Mouse (Mus musculus): ENCODE data around the gene Snx18. TPM values are rescaled to one million over a fixed set of nuclear protein-coding genes. Genes with fewer than 3 reads are reported as not detected.

The Snx18 gene
- polyA plus RNA-seq (2012; fragmentation: generic; extraction: Trizol), result 28.6 TPM
- long read RNA-seq, experiment 1, full-length matches to known transcripts, result 10 of 18 reads
- long read RNA-seq, experiment 1, partial matches to known transcripts, result 0 of 18 reads
- long read RNA-seq, experiment 1, other reads (novel, unspliced or antisense), result 8 of 18 reads
- long read RNA-seq, experiment 2, full-length matches to known transcripts, result 513 of 536 reads
- long read RNA-seq, experiment 2, partial matches to known transcripts, result 0 of 536 reads
- long read RNA-seq, experiment 2, other reads (novel, unspliced or antisense), result 23 of 536 reads

DNA sequence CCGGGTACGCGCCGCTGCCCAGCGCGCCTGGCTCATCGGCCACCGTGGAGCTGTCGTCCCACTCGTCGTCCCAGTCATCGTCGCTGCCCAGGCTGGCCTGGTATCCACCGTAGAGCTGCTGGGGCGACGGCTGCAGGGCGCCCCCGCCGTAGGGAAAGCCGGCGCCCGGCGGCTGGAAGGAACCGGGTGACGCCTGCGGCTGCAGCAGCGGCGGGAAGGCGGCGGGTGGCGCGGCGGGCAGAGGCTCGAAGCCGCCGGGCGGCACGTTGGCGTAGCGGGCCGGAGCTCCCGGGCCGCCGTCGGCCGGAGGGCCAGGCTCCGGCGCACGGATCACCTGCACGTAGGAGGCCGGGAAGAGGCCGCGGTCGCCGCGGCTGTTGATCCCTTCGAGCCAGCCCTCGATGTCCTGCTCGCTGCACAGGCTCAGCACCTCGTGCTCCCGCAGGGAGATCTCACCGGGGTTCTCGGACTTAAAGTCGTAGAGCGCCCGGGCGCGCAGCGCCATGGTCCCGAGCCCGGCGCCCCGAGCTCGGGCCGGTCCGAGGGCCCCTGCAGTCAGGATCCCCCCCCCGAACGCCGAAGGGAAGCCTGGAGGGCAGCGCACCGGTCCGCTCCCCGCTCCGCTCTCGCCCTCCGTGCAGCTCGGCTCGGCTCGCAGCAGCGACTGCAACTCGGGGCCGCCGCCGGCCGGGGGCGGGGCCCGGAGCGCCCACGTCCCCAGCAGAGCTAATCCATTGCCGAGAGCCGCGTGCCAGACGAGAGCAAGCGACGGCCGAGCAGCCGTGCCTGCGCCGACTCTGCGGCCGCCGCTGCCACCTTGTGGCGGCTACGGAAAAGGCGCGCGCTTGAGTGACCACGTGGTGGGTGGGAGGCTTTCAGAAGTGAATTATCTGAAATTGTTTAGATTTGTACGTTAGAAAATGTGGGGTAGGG is at the start of gene Snx18:
TSS of gene Snx18 (minus strand) at position 674 of the 933 bp plus-strand sequence.
- TF ChIP-seq CTCF (IDR thresholded peaks at IDR 0.05; ENCODE audit: control insufficient read depth, insufficient read depth, insufficient read length), result peak; percentile 98
- no peak for TF ChIP-seq MYOG (IDR thresholded peaks at IDR 0.05; ENCODE audit: control insufficient read depth, extremely low read depth, insufficient read length)
- peak; percentile 88 for TF ChIP-seq USF1 (IDR thresholded peaks at IDR 0.05; ENCODE audit: low read depth)
- TF ChIP-seq MAX (IDR thresholded peaks at IDR 0.05), result peak; percentile 95
- Histone ChIP-seq H3K36me3 (ENCODE audit: control insufficient read depth, insufficient read depth) (peaks cover under 1% of the 10 kb centered on the region), H3K4me3 (ENCODE audit: insufficient read depth, poor library complexity, severe bottlenecking) (peak within 1 kb of the TSS; percentile 71), H3K79me2 (ENCODE audit: control insufficient read depth, insufficient read depth) (peaks cover 52% of the 10 kb centered on the region), H3K27me3 (ENCODE audit: control insufficient read depth, insufficient read depth, insufficient read length) (no peaks in the 10 kb centered on the region), H3K79me3 (ENCODE audit: low read depth) (peaks cover 48% of the 10 kb centered on the region), H3ac (ENCODE audit: control insufficient read depth, insufficient read length, low read depth) (peak within 1 kb of the TSS; percentile 80)

DNA sequence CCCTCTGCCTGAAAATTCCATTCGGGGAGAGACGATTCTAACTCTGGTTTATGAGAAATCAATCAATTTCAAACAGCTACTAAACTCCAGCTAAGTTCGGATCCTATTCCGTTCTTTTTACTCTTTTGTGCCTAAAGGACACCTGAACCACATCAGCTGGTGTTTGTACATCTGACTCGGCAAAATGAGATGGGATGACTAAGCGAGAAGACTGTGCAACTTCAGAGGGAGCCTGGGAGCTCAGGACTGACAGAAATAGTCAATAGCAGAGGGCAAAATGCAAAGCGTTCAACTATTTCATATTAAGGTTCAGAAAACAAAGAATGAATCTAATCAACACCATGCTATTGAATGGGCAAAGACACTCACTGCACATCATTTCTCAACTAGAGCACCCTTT is 45.5 kb upstream of the Snx18 start:
- TF ChIP-seq FOSL1 (IDR thresholded peaks at IDR 0.05; ENCODE audit: insufficient read depth, low read length, poor library complexity, severe bottlenecking) (no peak), CEBPB (IDR thresholded peaks at IDR 0.05; ENCODE audit: low read depth) (no peak), USF1 (IDR thresholded peaks at IDR 0.05; ENCODE audit: low read depth) (no peak), MYOD1 (IDR thresholded peaks at IDR 0.05; ENCODE audit: control insufficient read depth, insufficient read length, low read depth) (no peak), CTCF (IDR thresholded peaks at IDR 0.05; ENCODE audit: control insufficient read depth, insufficient read depth, insufficient read length) (no peak), MYOG (IDR thresholded peaks at IDR 0.05; ENCODE audit: control insufficient read depth, extremely low read depth, insufficient read length) (no peak), MAX (IDR thresholded peaks at IDR 0.05) (no peak)
- H3K79me3 ChIP-seq (ENCODE audit: low read depth), result no peaks in the 10 kb centered on the region
- H3K4me3 ChIP-seq (ENCODE audit: insufficient read depth, poor library complexity, severe bottlenecking), result no peak overlapping the region

DNA sequence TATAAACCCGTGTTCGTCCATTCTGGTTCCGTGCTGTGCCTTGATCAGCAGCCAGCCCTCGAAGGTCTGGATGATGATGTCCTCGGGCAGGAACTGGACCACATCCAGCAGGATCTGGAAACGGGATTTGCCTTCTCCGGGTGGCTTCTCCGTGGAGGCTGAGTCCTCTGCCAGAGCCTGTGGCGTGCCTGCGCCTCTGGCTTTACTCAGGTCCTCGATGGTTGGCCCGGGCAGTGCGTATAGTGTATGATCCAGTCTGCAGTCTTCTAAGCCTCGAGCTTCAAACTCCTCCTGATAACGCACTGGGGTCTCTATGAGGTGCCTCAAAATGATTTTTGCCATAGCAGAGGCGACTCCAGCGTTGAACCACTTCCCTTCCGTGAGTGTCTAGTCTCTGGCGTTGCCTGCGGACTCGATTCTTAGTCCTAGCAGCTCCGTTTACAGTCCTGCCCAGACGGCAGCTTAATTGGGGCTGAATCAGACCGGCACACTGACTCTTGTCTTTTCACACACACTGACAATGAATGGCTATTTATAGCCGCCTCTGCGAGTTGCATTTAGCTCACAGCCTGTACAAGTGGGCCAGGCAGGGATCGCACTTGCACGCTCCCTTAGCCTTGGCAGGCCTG is 44.9 kb upstream of the Snx18 start, which contains the start of gene Hspb3:
TSS of gene Hspb3 (minus strand) at position 526 of the 629 bp plus-strand sequence.
- Histone ChIP-seq H3K36me3 (ENCODE audit: control insufficient read depth, insufficient read depth) (no peaks in the 10 kb centered on the region), H3K79me3 (ENCODE audit: low read depth) (no peaks in the 10 kb centered on the region), H3K27me3 (ENCODE audit: control insufficient read depth, insufficient read depth, insufficient read length) (no peaks in the 10 kb centered on the region), H3K4me3 (ENCODE audit: insufficient read depth, poor library complexity, severe bottlenecking) (no peak within 1 kb of the TSS), H3ac (ENCODE audit: control insufficient read depth, insufficient read length, low read depth) (no peak within 1 kb of the TSS), H3K79me2 (ENCODE audit: control insufficient read depth, insufficient read depth) (no peaks in the 10 kb centered on the region)
- TF ChIP-seq MAX (IDR thresholded peaks at IDR 0.05) (no peak), USF1 (IDR thresholded peaks at IDR 0.05; ENCODE audit: low read depth) (no peak), FOSL1 (IDR thresholded peaks at IDR 0.05; ENCODE audit: insufficient read depth, low read length, poor library complexity, severe bottlenecking) (no peak), MYOG (IDR thresholded peaks at IDR 0.05; ENCODE audit: control insufficient read depth, extremely low read depth, insufficient read length) (no peak), CEBPB (IDR thresholded peaks at IDR 0.05; ENCODE audit: low read depth) (no peak)

More for the DNA sequence above, 45.5 kb upstream of the Snx18 start:
- H3K27me3 ChIP-seq (ENCODE audit: control insufficient read depth, insufficient read depth, insufficient read length), result peaks cover 5% of the 10 kb centered on the region
- no peak overlapping the region for H3ac ChIP-seq (ENCODE audit: control insufficient read depth, insufficient read length, low read depth)
- no peaks in the 10 kb centered on the region for H3K79me2 ChIP-seq (ENCODE audit: control insufficient read depth, insufficient read depth)
- no peaks in the 10 kb centered on the region for H3K36me3 ChIP-seq (ENCODE audit: control insufficient read depth, insufficient read depth)

DNA sequence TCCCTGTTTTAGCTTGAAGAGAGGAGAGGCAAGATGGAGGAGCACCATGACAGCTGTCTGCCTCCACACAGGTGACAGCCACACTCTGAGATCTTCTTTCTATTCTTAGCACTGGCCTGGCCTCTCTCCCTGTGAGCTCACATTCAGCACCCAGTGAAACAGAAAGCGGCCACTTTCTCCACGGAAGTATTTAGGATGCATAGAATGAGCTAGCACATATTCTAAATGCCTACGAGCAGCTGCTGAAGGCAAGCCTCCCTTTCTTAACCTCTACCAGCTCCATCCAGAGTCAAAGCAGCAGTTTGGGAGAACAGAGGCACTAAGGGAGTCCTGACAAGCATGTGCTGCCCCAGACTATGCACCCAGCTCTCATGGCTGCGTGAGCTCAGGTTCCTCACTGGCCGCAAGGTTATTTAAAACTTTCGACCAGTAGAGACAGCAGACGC is 43.5 kb upstream of the Snx18 start:
- Histone ChIP-seq H3K79me2 (ENCODE audit: control insufficient read depth, insufficient read depth) (no peaks in the 10 kb centered on the region), H3K36me3 (ENCODE audit: control insufficient read depth, insufficient read depth) (no peaks in the 10 kb centered on the region), H3K4me3 (ENCODE audit: insufficient read depth, poor library complexity, severe bottlenecking) (no peak overlapping the region), H3K27me3 (ENCODE audit: control insufficient read depth, insufficient read depth, insufficient read length) (no peaks in the 10 kb centered on the region), H3ac (ENCODE audit: control insufficient read depth, insufficient read length, low read depth) (no peak overlapping the region), H3K79me3 (ENCODE audit: low read depth) (no peaks in the 10 kb centered on the region)
- no peak for TF ChIP-seq MYOD1 (IDR thresholded peaks at IDR 0.05; ENCODE audit: control insufficient read depth, insufficient read length, low read depth)
- TF ChIP-seq MYOG (IDR thresholded peaks at IDR 0.05; ENCODE audit: control insufficient read depth, extremely low read depth, insufficient read length), result no peak
- no peak for TF ChIP-seq FOSL1 (IDR thresholded peaks at IDR 0.05; ENCODE audit: insufficient read depth, low read length, poor library complexity, severe bottlenecking)

DNA sequence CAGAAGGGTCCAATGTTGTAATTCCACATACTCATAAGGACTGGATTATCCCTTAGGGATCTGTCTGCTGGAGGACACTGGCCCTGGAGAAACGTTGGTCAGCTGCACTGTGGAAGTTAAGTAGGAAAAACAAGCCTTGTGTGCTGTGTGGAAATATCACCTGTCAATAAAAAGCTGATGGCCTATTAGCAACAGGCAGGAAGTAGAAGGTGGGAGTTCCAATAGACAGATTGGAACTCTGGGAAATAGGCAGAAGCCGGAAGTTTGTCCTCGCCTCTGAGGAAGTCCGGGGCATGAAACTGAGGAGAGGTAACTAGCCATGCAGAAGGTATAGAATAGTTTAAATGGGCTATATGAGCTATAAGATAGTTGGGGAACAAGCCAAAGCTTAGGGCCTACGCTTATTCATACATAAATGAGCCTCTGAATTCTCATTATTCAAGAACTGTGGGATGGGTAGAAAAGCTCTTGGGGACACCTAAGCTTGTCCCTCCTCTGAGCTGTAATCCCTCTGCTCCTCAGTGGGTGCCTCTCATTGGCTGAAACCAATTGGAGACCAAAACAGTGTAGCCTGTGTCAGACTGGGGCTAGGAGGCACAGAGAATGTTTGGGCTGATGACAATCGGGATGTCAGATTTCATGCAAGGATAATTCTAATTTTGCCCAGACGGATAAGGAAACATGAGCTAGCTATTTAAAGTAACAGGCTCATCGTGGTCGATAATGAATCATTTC is 42.4 kb upstream of the Snx18 start:
- Histone ChIP-seq H3K36me3 (ENCODE audit: control insufficient read depth, insufficient read depth) (no peaks in the 10 kb centered on the region), H3K27me3 (ENCODE audit: control insufficient read depth, insufficient read depth, insufficient read length) (no peaks in the 10 kb centered on the region), H3K79me2 (ENCODE audit: control insufficient read depth, insufficient read depth) (no peaks in the 10 kb centered on the region), H3ac (ENCODE audit: control insufficient read depth, insufficient read length, low read depth) (no peak overlapping the region), H3K79me3 (ENCODE audit: low read depth) (no peaks in the 10 kb centered on the region), H3K4me3 (ENCODE audit: insufficient read depth, poor library complexity, severe bottlenecking) (no peak overlapping the region)
- no peak for TF ChIP-seq MYOD1 (IDR thresholded peaks at IDR 0.05; ENCODE audit: control insufficient read depth, insufficient read length, low read depth)
- TF ChIP-seq FOSL1 (IDR thresholded peaks at IDR 0.05; ENCODE audit: insufficient read depth, low read length, poor library complexity, severe bottlenecking), result no peak
- no peak for TF ChIP-seq CTCF (IDR thresholded peaks at IDR 0.05; ENCODE audit: control insufficient read depth, insufficient read depth, insufficient read length)
